Mouse (Mus musculus): ENCODE data around the gene Gaa.
"Not testable (repeated sequence)": the region's sequence is repeated elsewhere in the genome, so short reads cannot be mapped to it uniquely, and the experiment has no call there.

- 0 out of 2 replicates have a peak, but pooled peaks have one; percentile 15 for TF ChIP-seq CTCF (IDR thresholded peaks at IDR 0.05; ENCODE audit: insufficient read depth, low read length)
- not testable (repeated sequence) for TF ChIP-seq POLR2A (IDR thresholded peaks at IDR 0.05; ENCODE audit: borderline replicate concordance, extremely low read depth, low read depth, low read length)
Observed at GRCm38 (mm10) chr11:119272492-119272891, 4.8 kb downstream of the Gaa start.

Data from lung, adult 2 months (tissue).